Mouse (Mus musculus) gastrocnemius, adult 2 months (tissue): ENCODE data around the gene Cav3. TPM values are rescaled to one million over a fixed set of nuclear protein-coding genes. Genes with fewer than 3 reads are reported as not detected.

ENCODE experiments used
- DNase-seq: peaks from one replicate; pipeline ENCODE4 v3.0.0; 2022
- H3K27ac ChIP-seq: fragments of 200-600 bp; 2 replicates; pipeline ENCODE4 v1.8.1; 2022; ENCODE audit warnings: mild to moderate bottlenecking
- H3K4me3 ChIP-seq: fragments of 200-600 bp; 2 replicates; pipeline ENCODE4 v1.8.1; 2022; ENCODE audit warnings: mild to moderate bottlenecking, moderate library complexity
- CTCF ChIP-seq: fragments of 200-600 bp; IDR thresholded peaks from 2 replicates; pipeline ENCODE4 v1.8.1; 2022; ENCODE audit warnings: antibody characterized with exemption, mild to moderate bottlenecking, moderate library complexity
- intact Hi-C: fragments of 180-260 bp; cut with DNase I; formaldehyde crosslinking; loops from one replicate; pipeline ENCODE4 v1.15.1; 2025
- long read RNA-seq, 2 experiments: library from polyadenylated mRNA; stranded (forward); transcript quantifications; one replicate each; pipeline ENCODE4 v2.0.0; 2021
- total RNA-seq, 2 experiments: library from RNA; stranded (reverse); gene quantifications; 2 replicates each; pipeline ENCODE4 v1.2.3; 2021

Gene Cav3
- total RNA-seq = 10 to 100 TPM; 65.6 to 68.2 TPM
- long read RNA-seq, experiment 1, transcript Cav3-201 (2 exons, 1,157 nt) = major isoform, 60 of 61 reads
- long read RNA-seq, experiment 1, partial matches to known transcripts = 1 of 61 reads
- long read RNA-seq, experiment 1, other reads (novel, unspliced or antisense) = 0 of 61 reads
- long read RNA-seq, experiment 2, transcript Cav3-201 (2 exons, 1,157 nt) = major isoform, 67 of 69 reads
- long read RNA-seq, experiment 2, partial matches to known transcripts = 1 of 69 reads
- long read RNA-seq, experiment 2, other reads (novel, unspliced or antisense) = 1 of 69 reads

- intact Hi-C loops = no loop called here
- Histone ChIP-seq H3K27ac (peak within 1 kb of the TSS; percentile 94), H3K4me3 (peak within 1 kb of the TSS; percentile 80)
- TF ChIP-seq CTCF = peak; percentile 2; the same call in 1 of the 2 replicates
- peak; percentile 87 for DNase-seq
Observed at GRCm38 (mm10) chr6:112459341-112459749, at the start of gene Cav3. Gene Cav3 (plus strand): TSS chr6:112459505.

DNA sequence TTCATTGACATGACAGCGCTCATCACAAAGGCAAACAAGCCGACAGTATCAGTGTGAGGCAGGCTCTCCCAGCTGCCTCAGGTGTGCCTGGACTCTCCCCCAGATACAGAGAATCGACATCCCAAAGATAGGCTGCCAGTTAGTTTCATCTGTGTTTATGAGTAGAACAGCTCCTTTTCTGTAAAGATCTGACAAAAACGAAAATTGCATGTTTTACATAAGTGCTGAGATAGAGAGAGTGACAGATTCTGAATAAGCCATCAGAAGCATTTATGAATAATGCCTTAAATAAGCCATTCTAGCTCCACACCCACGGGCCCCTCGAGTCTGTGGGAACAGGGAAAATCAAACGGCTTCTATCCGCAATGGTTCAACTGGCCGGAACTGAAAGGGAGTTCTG, 40.0 kb upstream of the Cav3 start:
- intact Hi-C loops = no loop called here
- TF ChIP-seq CTCF = no peak
- DNase-seq = no peak
- H3K27ac ChIP-seq = no peak overlapping the region
- no peak overlapping the region for H3K4me3 ChIP-seq

GRCm38 (mm10) chr6:112420883-112421282, 38.4 kb upstream of the Cav3 start:
- no peak overlapping the region for H3K4me3 ChIP-seq
- TF ChIP-seq CTCF = peak; percentile 5; the same call in 1 of the 2 replicates
- intact Hi-C loops = no loop called here
- DNase-seq = no peak
- H3K27ac ChIP-seq = no peak overlapping the region

DNA sequence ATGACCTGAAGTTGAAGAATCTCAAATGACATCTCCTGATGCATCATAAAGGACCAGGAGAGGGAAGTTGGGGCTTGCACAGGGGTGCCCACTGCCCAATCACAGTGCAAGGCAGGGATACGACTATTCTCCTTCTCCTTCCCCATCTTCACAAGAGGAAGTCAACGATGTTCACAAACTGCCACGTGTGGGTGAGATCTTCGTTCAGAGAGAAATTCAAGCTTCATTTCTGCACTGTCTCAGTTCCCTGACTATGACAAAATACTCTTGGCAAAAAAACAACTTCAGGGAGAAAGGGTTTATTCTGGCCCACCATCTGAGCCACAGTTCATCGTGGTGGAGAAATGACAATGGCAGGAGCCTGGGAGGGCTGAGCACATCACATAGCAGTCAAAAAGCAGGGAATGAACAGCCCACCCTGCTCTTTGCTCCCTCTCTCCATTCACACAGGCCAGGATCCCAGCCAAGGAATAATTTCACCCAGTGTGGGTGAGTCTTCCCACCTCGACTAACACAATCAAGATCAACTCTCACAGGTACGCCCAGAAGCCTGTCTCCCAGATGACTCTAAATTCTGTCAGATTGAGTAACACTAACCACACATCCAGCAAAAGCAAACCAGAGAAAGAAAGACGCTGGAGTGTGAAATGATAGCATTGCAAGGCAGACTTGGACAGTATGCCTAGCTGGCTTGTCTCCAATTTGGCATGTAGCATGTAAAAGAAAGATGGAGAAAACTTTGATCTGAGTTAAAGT, 35.4 kb upstream of the Cav3 start:
- no peak overlapping the region for H3K4me3 ChIP-seq
- DNase-seq = no peak
- H3K27ac ChIP-seq = no peak overlapping the region
- intact Hi-C loops = no loop called here
- TF ChIP-seq CTCF = no peak

DNA sequence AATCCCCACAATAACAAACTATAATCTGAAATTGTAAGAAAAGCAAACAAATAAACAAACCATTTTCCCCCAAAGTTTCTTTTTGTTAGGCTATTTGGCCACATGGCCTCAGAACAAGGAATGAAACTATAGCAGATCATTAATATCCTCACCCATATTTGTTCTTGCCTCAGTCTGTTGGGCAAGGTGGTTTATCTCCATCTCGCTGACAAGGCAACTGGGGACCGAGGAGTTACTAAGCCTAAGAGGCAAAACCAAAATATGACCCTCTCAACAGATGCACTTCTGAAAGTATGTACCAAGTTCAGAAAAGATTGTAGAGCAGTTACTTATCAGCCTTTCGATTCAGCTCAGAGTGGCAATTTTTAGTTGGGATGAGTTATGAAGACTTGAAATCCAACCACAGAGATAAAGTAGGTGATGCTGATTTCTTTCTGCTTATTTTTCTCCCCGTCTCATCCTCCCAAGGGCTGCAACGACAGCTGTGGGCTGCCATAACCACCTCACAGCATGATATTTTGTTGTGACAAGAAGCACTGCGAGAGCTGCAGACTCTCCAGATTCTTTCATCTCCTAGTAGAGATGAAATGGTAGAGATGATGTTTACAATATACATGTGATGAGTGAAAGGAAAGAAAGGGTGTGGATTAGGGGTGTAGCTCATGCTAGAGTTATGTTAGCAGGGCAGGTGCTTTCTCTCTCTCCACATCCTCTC, 33.1 kb upstream of the Cav3 start:
- H3K27ac ChIP-seq = no peak overlapping the region
- intact Hi-C loops = no loop called here
- no peak for TF ChIP-seq CTCF
- no peak overlapping the region for H3K4me3 ChIP-seq
- DNase-seq = no peak

DNA sequence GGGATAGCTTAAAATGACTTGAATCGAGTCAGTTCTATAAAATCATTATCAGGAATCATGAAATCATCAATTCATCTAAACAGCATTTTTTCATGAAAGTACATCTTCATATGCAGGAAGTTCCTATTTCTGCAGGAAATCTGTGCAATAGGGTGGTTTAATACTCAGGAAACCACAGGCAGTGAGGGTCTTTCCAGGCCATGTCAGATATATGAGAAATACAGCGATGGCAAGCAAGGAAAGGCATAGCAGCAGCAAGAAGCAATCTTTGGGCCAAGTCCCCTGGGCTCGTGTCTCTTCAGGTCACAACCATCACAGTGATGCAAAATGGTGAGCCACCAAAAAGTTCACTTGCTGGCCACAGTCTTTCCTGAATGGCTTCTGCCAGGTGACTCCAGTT, 13.6 kb upstream of the Cav3 start:
- H3K27ac ChIP-seq = no peak overlapping the region
- H3K4me3 ChIP-seq = no peak overlapping the region
- no peak for TF ChIP-seq CTCF
- intact Hi-C loops = no loop called here
- DNase-seq = no peak

GRCm38 (mm10) chr6:112461459-112461858, 2.2 kb downstream of the Cav3 start:
- no peak for DNase-seq
- Histone ChIP-seq H3K4me3 (no peak overlapping the region), H3K27ac (no peak overlapping the region)
- no peak for TF ChIP-seq CTCF
- intact Hi-C loops = loop anchor here (10.0 kb wide), 1 partner anchor 187 kb away; the partner anchor contains the start of gene Lmcd1

- intact Hi-C loops = loop anchor here (10.0 kb wide), 1 partner anchor 189 kb away; the partner anchor contains the start of gene Lmcd1
- Histone ChIP-seq H3K4me3 (peak overlapping the region; percentile 19; the same call in 1 of the 2 replicates), H3K27ac (peak overlapping the region; percentile 63)
- DNase-seq = peak; percentile 53
- TF ChIP-seq CTCF = no peak
Observed at GRCm38 (mm10) chr6:112463331-112463730, 4.0 kb downstream of the Cav3 start.

DNA sequence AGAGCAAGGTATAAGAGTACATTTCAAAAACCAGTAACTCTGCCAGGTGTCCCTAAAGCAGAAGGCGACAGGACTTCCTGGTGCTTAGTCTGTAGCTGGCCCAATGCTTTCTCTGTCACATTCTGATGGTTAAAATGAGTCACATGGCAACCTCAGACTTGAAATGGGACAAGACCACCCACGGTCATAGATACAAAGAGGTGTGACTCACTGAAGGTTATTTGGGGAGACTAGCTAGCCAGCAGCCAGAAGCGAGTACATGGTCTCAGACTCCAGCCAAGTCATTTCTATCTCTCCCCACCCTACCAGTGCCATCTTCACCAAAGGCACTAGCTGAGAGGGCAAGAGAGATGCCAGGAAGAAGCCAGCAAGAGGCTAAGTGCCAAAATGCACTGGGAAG, 6.1 kb downstream of the Cav3 start:
- no peak overlapping the region for H3K4me3 ChIP-seq
- intact Hi-C loops = loop anchor here (10.0 kb wide), 1 partner anchor 191 kb away; the partner anchor contains the start of gene Lmcd1
- DNase-seq = peak; percentile 36
- H3K27ac ChIP-seq = peak overlapping the region; percentile 51; the same call in 1 of the 2 replicates
- TF ChIP-seq CTCF = no peak

DNA sequence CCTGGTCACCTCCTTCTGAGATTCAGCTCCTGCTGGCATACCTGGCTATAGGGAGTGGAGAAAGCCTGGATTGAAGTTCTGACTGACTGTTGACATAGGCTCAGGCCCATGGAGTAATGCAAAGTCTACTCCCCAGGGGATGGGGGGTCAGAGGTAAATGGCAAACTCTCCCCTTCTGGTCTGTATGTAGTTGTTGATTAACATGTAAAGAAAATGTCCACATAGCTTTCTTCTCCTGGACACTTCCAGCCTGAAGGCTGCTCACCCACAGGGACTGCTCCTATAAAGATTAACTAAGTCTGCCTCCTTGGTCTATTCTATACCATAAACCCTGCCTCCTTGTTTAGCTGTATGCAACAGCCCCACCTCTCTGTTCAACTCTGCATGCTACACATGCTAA, 6.7 kb downstream of the Cav3 start:
- H3K4me3 ChIP-seq = no peak overlapping the region
- intact Hi-C loops = loop anchor here (10.0 kb wide), 1 partner anchor 191 kb away; the partner anchor contains the start of gene Lmcd1
- no peak for DNase-seq

GRCm38 (mm10) chr6:112471644-112472043, 12.3 kb downstream of the Cav3 start:
- intact Hi-C loops = no loop called here
- no peak for DNase-seq
- no peak overlapping the region for H3K27ac ChIP-seq
- TF ChIP-seq CTCF = no peak
- no peak overlapping the region for H3K4me3 ChIP-seq

More for the DNA sequence above, 6.7 kb downstream of the Cav3 start:
- H3K27ac ChIP-seq = peak overlapping the region; percentile 51; the same call in 1 of the 2 replicates
- TF ChIP-seq CTCF = no peak

DNA sequence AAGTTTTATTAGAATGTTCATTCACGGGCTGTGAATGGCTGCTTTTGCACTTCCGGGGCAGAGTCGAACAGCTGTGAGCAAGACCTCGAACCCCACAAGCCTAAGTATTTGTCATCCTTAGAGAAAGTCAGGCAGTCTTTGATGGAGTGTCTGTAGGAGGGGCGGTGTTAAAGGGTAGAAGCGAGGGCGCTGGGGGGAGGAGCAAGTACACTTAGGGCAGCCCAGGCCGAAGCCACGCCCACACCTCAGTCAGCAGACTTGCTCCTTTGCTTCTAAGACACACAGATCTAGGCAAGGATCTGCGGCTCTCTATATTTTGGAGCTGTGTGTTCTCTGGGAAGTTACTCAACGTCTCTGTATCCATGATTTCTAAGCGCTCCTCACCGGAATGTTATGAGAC, 20.6 kb downstream of the Cav3 start:
- TF ChIP-seq CTCF = no peak
- DNase-seq = no peak
- Histone ChIP-seq H3K4me3 (no peak overlapping the region), H3K27ac (no peak overlapping the region)
- intact Hi-C loops = loop anchor here (5.0 kb wide), 1 partner anchor 273 kb away; no protein-coding TSS in a partner anchor

GRCm38 (mm10) chr6:112484316-112484715, 25.0 kb downstream of the Cav3 start:
- peak; percentile 63 for DNase-seq
- intact Hi-C loops = loop anchor here (1.0 to 5.0 kb wide), 3 partner anchors 77 to 277 kb away; no protein-coding TSS in a partner anchor
- no peak overlapping the region for H3K27ac ChIP-seq
- no peak overlapping the region for H3K4me3 ChIP-seq
- TF ChIP-seq CTCF = peak; percentile 87
